In the genomic region with DNA sequence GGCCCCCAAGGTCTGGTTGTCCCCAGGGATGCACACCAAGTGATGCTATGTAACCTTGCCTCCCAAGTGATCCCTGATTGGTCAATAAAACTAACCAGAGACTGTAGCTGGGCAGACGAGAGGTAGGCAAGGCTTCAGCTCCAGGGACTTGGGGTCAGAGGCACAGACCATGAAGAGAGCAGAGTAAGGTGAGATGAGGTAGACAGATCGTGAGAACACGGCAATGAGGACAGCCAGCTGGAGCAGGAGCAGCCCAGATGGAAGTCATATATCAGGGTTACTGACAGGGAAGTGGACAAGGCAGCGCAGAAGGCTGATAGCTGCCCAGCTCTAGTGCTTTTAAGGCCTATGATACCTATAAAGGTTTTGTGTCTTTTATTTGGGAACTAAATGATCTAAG, we compare ENCODE assay signal across 21 mouse cellular contexts. TPM values are rescaled to one million over a fixed set of nuclear protein-coding genes. Genes with fewer than 3 reads are reported as not detected.
A peak's percentile ranks its signal among the peaks of the same experiment; 100 is the strongest.
DNase-seq lines count a peak whose midpoint lies in the region; ATAC-seq lines count a peak whose summit lies in the region.
"Had no signal": no experiment of that assay in that cellular context is flagged by ENCODE, and none has a peak within 500 bp of the region (broad histone marks: within the 10 kb centered on the region; RNA-seq: fewer than 3 reads in every experiment).

No protein-coding gene starts in this region.

- H3K4me2 ChIP-seq in kidney, embryonic 14.5 days (replicated peaks; ENCODE audit: low read depth, low read length): no peak overlapping the region
- H3K4me2 ChIP-seq: lung, embryonic 15.5 days; midbrain, embryonic 12.5 days; neural tube, embryonic 13.5 days had no signal

- no peaks in the 10 kb centered on the region for H3K36me3 ChIP-seq in kidney, embryonic 14.5 days (ENCODE audit: control insufficient read depth, insufficient read depth, low read length)
- H3K36me3 ChIP-seq: lung, embryonic 15.5 days; midbrain, embryonic 12.5 days; neural tube, embryonic 13.5 days had no signal

- H3K27ac ChIP-seq in kidney, embryonic 14.5 days (ENCODE audit: low read depth, low read length): no peak overlapping the region
- H3K27ac ChIP-seq: forebrain, embryonic 10.5 days; liver, embryonic 14.5 days; lung, embryonic 15.5 days; midbrain, embryonic 12.5 days; neural tube, embryonic 13.5 days; stomach, postnatal 0 days had no signal

- H3K9ac ChIP-seq in kidney, embryonic 14.5 days (ENCODE audit: low read depth, low read length): no peak overlapping the region
- H3K9ac ChIP-seq: liver, embryonic 14.5 days; lung, embryonic 15.5 days; midbrain, embryonic 12.5 days; neural tube, embryonic 13.5 days had no signal

- peaks cover 8% of the 10 kb centered on the region; the same call in 1 of the 2 replicates for H3K4me1 ChIP-seq in kidney, embryonic 14.5 days (ENCODE audit: control insufficient read depth, insufficient read depth, low read length)

- H3K9me3 ChIP-seq in kidney, embryonic 14.5 days (ENCODE audit: control insufficient read depth, low read length): no peaks in the 10 kb centered on the region
- H3K9me3 ChIP-seq: forebrain, embryonic 10.5 days; lung, embryonic 15.5 days; midbrain, embryonic 12.5 days; neural tube, embryonic 13.5 days had no signal

- 7% methylated on average over 4 of the region's 4 CpGs for WGBS in kidney, embryonic 14.5 days

- intact Hi-C loops in gastrocnemius, postnatal 14 days (cut with DNase I; ENCODE audit: low total_unique reads): no loop called here

- peak; percentile 94 for ATAC-seq in kidney, embryonic 14.5 days (ENCODE audit: low FRiP score, low TSS enrichment)
- ATAC-seq: hindbrain, embryonic 16.5 days; intestine, postnatal 0 days had no signal

- no peak for DNase-seq in kidney, adult 8-10 months
- DNase-seq in cerebellum, adult 11-12 months: peak; percentile 26
- peak; percentile 46 for DNase-seq in cerebellum, adult 9-10 months
- DNase-seq in gastrocnemius, postnatal 14 days: peak; percentile 28
- DNase-seq in ovary, postnatal 14 days (ENCODE audit: low spot score): no peak
- DNase-seq in ovary, postnatal 36 days (ENCODE audit: low spot score): no peak
- no peak for DNase-seq in B cell, adult 2 months
- DNase-seq: adrenal gland, adult 2 months; layer of hippocampus, postnatal 36 days; lung, postnatal 4 days; right cerebral cortex, postnatal 25 days; thymus, postnatal 14 days had no signal

- H3K4me3 ChIP-seq in kidney, embryonic 14.5 days (ENCODE audit: low read length): no peak overlapping the region
- H3K4me3 ChIP-seq: forebrain, embryonic 10.5 days; lung, embryonic 15.5 days; midbrain, embryonic 12.5 days; neural tube, embryonic 13.5 days had no signal

- no peaks in the 10 kb centered on the region for H3K27me3 ChIP-seq in kidney, embryonic 14.5 days (ENCODE audit: control insufficient read depth, insufficient read depth, low read length)
- H3K27me3 ChIP-seq: lung, embryonic 15.5 days; midbrain, embryonic 12.5 days; neural tube, embryonic 13.5 days had no signal

RNA-seq across cellular contexts. Expression of gene Rap1gds1, which starts 5.5 kb away (rescaled TPM):
- 30.4 and 62.3 TPM in 2 replicates for polyA plus RNA-seq in kidney, embryonic 14.5 days (2014; fragmentation: Nextera tagmentation; extraction: Ambion mirVana)
- total RNA-seq in gastrocnemius, postnatal 14 days (2021): 10 to 100 TPM; 36.1 to 37.6 TPM

Comparison
In these comparisons a context has a peak if more than half of its experiments do, and no peak if none do; other contexts are left out.
1. DNase-seq: peak in cerebellum, adult 11-12 months (single experiment), cerebellum, adult 9-10 months (single experiment) and gastrocnemius, postnatal 14 days (single experiment); none in kidney, adult 8-10 months (0 of 2), ovary, postnatal 14 days (single experiment), ovary, postnatal 36 days (single experiment) and B cell, adult 2 months (0 of 2).